Mouse (Mus musculus) stomach, postnatal 0 days (tissue): ENCODE results near the gene Acvr1b. TPM values are rescaled to one million over a fixed set of nuclear protein-coding genes. Genes with fewer than 3 reads are reported as not detected.

Experiments used
- ATAC-seq: fragments of 200-750 bp; cut with Nextera tagmentation; 2 replicates; pipeline ENCODE4 v1.8.0; 2017; ENCODE audit not compliant: low FRiP score, low TSS enrichment
- DNase-seq: peaks from one replicate; pipeline ENCODE4 v3.0.0-alpha.2; 2016; ENCODE audit warnings: low spot score
- H3K27ac ChIP-seq: fragments of 300-500 bp; sonication (generic); replicated peaks from 2 replicates; pipeline ENCODE4 v1.5.1; 2014; ENCODE audit warnings: mild to moderate bottlenecking, control low read depth
- H3K27me3 ChIP-seq: fragments of 300-500 bp; sonication (generic); 2 replicates; pipeline ENCODE4 v1.6.1; 2014; ENCODE audit warnings: low read length; ENCODE audit not compliant: control insufficient read depth, insufficient read depth
- H3K36me3 ChIP-seq: fragments of 300-500 bp; sonication (generic); 2 replicates; pipeline ENCODE4 v1.6.1; 2014; ENCODE audit warnings: low read length, mixed read lengths; ENCODE audit not compliant: control insufficient read depth, insufficient read depth
- H3K4me1 ChIP-seq: fragments of 300-500 bp; sonication (generic); replicated peaks from 2 replicates; pipeline ENCODE4 v1.6.1; 2014; ENCODE audit warnings: antibody characterized with exemption; ENCODE audit not compliant: control insufficient read depth, insufficient read depth
- H3K4me2 ChIP-seq: fragments of 300-500 bp; sonication (generic); replicated peaks from 2 replicates; pipeline ENCODE4 v1.6.1; 2014; ENCODE audit warnings: low read depth, mild to moderate bottlenecking, control low read depth, moderate library complexity
- H3K4me3 ChIP-seq: fragments of 300-500 bp; sonication (generic); 2 replicates; pipeline ENCODE4 v1.5.1; 2014; ENCODE audit warnings: low read depth, low read length, control low read depth
- H3K9ac ChIP-seq: fragments of 300-500 bp; sonication (generic); 2 replicates; pipeline ENCODE4 v1.6.1; 2014; ENCODE audit warnings: mild to moderate bottlenecking, low read length, control low read depth, mixed read lengths
- H3K9me3 ChIP-seq: fragments of 300-500 bp; sonication (generic); 2 replicates; pipeline ENCODE4 v1.6.1; 2016; ENCODE audit warnings: low read length; ENCODE audit not compliant: control insufficient read depth
- CTCF ChIP-seq: IDR thresholded peaks from 2 replicates; pipeline ENCODE4 v1.5.1; 2016; ENCODE audit warnings: antibody characterized with exemption, low read depth, mild to moderate bottlenecking, moderate library complexity
- EP300 ChIP-seq: optimal IDR thresholded peaks from 2 replicates; pipeline ENCODE3; 2016; ENCODE audit warnings: antibody characterized with exemption
- WGBS: fragments of 180-500 bp; shearing (Covaris S2); extraction: QIAGEN DNeasy Blood & Tissue Kit; methylation state at CpG from one replicate; pipeline ENCODE4 v1.1.7; 2014; 5-methylcytosine and 5-hydroxymethylcytosine counted together
- polyA plus RNA-seq: library from polyadenylated mRNA; unstranded; fragments of >200 nt; fragmentation: Nextera tagmentation; extraction: Ambion mirVana; gene quantifications from 2 replicates; pipeline ENCODE4 v1.2.1, GENCODE M21; 2015

The Acvr1b gene
- polyA plus RNA-seq, 1 experiment from 2014 or later, result 6.9 TPM

DNA sequence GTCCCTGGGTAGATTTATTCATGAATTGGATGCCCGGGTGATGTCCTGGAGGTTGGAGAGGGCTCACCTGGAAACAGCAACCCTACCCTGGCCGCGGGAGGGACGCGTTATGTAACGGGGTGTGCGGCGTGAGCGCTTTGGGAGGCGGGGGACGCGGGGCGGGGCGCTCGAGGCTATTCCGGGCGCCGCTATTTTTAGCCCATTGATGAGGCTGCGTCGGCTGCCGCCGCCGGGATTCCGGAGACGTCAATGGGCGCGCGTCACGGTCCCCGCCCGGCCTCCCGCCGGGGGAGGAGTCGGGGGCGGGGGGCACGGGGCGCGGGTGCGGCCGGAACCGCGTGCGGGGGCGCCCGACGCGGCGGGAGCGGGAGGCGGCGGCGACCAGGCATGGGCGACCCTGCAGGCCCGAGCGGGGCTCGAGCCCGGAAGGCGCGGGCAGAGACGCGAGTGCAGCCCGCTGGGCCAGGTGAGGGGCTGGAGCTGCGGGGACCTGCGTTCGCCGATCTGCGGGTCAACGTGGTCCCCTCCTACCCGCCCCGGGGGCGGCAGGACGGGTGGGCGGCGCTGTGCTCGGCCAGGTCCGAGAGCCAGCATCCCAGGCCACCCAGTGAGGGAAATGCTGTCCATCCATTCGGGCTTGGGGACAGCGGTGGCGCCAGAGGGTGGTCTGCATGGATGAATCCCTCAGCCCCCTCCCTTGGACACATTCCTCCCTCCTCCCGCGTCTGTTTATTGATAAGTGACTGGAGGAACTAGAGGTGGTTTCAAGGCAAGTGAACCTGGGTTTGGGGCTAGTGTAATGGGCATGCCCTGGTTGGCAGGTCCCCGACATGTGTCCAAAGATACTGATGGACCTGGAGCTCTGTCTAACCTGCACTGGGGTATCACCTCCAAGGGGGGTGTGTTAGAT, 80.3 kb downstream of the Acvr1b start, which contains the start of gene Nr4a1:
TSS of gene Nr4a1 (plus strand) at position 384 of the 910 bp plus-strand sequence.
- DNase-seq (peak; percentile 76), ATAC-seq (peak; percentile 68)
- Histone ChIP-seq H3K4me2 (peak within 1 kb of the TSS; percentile 82), H3K4me1 (no peaks in the 10 kb centered on the region), H3K9me3 (no peaks in the 10 kb centered on the region), H3K27me3 (no peaks in the 10 kb centered on the region), H3K9ac (peak within 1 kb of the TSS; percentile 69), H3K27ac (0 out of 2 replicates have a peak within 1 kb of the TSS, but pooled peaks have one; percentile 49), H3K4me3 (peak within 1 kb of the TSS; percentile 55), H3K36me3 (no peaks in the 10 kb centered on the region)
- 2% methylated on average over 63 of the region's 82 CpGs for whole genome bisulfite sequencing
- TF ChIP-seq EP300 (no peak), CTCF (peak; percentile 4; the same call in 1 of the 2 replicates)

DNA sequence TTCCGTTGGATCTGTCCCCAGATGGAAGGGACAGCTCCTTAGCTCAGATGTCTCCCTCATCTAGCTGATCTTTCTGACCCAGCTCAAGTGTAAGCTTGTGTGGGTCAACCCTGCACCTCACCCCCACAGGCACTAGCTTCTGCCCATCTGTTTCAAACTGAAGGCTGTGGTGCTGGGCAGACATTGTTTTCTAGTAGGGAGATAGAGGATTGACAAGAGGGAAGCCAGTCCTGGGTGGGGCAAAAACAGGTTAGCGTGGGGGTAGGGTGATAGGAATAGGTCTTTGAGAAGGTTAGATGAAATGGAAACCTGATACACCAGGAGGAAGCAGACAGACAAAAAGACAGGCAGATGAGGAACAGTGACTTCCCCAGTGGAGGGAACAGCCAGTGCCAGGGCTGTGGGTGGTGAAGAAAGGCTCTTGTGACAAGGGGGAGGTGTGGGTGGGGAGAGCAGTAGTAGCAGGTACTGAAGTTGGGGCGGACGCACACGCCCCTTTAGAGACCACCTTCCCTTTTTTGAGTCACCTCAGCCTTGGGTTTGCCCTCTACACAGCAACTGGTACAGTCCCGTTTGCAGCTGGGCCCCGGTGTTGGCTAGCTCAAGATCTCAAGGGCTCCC, 82.1 kb downstream of the Acvr1b start:
- H3K36me3 ChIP-seq, result no peaks in the 10 kb centered on the region
- H3K4me2 ChIP-seq, result no peak overlapping the region
- H3K9me3 ChIP-seq, result no peaks in the 10 kb centered on the region
- no peak overlapping the region for H3K27ac ChIP-seq
- no peaks in the 10 kb centered on the region for H3K27me3 ChIP-seq
- no peak for ATAC-seq
- H3K9ac ChIP-seq, result no peak overlapping the region
- no peak for DNase-seq
- TF ChIP-seq CTCF (no peak), EP300 (no peak)
- no peak overlapping the region for H3K4me3 ChIP-seq
- 81% methylated on average over 7 of the region's 7 CpGs for WGBS
- peaks cover 4% of the 10 kb centered on the region; the same call in 1 of the 2 replicates for H3K4me1 ChIP-seq

DNA sequence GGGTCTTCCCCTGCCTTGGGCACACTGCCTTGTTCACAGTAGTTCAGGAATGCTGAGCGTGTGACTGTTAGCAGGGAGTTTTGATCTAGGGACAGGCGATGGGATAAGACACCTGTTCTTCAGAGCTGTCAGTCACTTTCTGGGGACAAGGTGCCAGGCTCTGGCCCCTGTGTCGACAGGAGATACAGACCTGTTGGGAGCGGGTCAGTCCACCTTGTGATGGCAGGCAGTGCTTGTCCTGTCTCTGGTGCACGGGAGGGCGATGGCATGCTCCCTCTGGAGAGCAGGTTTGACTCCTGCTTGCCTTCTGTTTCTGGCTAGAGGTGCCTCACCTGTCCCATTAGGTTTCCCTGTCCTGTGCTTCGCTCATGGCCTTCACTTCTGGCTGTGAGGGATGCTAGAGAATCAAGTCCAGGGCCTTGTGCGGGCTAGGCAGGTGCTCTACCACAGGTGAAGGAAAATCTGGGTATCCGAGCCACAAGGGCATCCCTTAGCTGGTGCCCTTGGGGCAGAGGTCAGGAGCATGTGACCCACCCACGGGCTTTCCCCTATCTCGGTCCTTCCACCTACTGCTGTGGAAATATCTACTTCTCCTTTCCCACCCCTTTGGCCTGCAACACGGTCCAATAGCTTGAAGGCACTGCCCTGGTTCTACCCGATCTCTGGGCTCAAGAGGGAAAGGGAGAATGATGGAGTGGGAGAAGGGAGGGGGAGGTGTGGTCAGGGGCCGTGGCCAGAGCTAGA, 82.8 kb downstream of the Acvr1b start:
- no peak for TF ChIP-seq EP300
- no peak for TF ChIP-seq CTCF
- Histone ChIP-seq H3K9me3 (no peaks in the 10 kb centered on the region), H3K27ac (no peak overlapping the region), H3K4me2 (no peak overlapping the region), H3K27me3 (no peaks in the 10 kb centered on the region), H3K4me3 (no peak overlapping the region), H3K36me3 (no peaks in the 10 kb centered on the region), H3K4me1 (peaks cover 7% of the 10 kb centered on the region; the same call in 1 of the 2 replicates), H3K9ac (no peak overlapping the region)
- no peak for ATAC-seq
- 74% methylated on average over 14 of the region's 14 CpGs for WGBS
- no peak for DNase-seq

DNA sequence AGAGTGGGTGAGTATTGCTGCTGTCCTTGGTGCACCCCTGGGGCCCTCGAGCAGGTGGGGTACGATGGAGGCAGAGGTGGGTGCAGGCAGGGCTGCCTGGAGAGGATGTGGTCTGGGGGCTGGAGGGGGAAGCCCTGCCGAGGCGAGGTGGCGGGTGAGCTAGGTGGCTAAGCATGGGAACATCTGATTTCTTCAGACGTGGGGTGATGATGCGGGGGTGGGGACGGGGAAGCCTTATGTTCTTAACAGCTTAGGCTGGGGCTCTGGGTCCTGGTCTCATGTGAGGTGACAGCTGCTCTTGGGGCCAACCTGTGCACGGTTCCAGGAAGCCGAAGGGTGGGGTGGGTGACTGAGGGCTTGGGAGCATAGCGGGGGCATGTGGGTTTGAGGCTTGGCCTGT, 84.6 kb downstream of the Acvr1b start:
- no peaks in the 10 kb centered on the region for H3K9me3 ChIP-seq
- no peak overlapping the region for H3K4me3 ChIP-seq
- H3K27ac ChIP-seq, result no peak overlapping the region
- no peak overlapping the region for H3K4me2 ChIP-seq
- ATAC-seq, result no peak
- H3K27me3 ChIP-seq, result no peaks in the 10 kb centered on the region
- DNase-seq, result no peak
- H3K9ac ChIP-seq, result no peak overlapping the region
- H3K36me3 ChIP-seq, result no peaks in the 10 kb centered on the region
- peaks cover 9% of the 10 kb centered on the region; the same call in 1 of the 2 replicates for H3K4me1 ChIP-seq
- WGBS, result 85% methylated on average over 11 of the region's 11 CpGs
- TF ChIP-seq CTCF (no peak), EP300 (no peak)

DNA sequence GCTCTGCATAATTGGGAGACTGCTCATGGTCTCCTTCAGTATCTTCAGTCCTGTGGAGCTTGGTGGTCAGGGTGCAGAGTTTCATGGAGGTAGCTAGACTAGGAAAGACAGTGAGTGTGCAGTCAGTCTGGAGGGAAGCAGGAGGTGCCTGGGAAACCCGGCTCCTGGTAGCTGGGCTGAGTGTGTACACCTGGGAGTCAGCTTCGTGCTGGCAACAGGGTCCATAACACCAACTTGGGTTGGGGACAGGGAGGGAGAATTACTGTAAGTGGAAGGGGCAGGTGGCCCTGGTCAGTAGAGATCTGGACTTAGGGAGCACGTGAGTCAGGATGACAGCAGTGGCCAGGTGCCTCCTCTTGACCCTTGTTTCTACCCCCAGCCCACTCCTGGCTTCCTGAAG, 86.1 kb downstream of the Acvr1b start:
- peak overlapping the region; percentile 49; the same call in 1 of the 2 replicates for H3K27ac ChIP-seq
- ATAC-seq (no peak), DNase-seq (no peak)

More for the DNA sequence above, 86.1 kb downstream of the Acvr1b start:
- H3K9ac ChIP-seq, result no peak overlapping the region
- H3K4me2 ChIP-seq, result no peak overlapping the region
- no peaks in the 10 kb centered on the region for H3K9me3 ChIP-seq
- no peak for TF ChIP-seq EP300
- TF ChIP-seq CTCF, result no peak
- H3K4me1 ChIP-seq, result peaks cover 9% of the 10 kb centered on the region; the same call in 1 of the 2 replicates
- H3K4me3 ChIP-seq, result no peak overlapping the region
- WGBS, result 66% methylated on average over 3 of the region's 3 CpGs
- no peaks in the 10 kb centered on the region for H3K27me3 ChIP-seq
- H3K36me3 ChIP-seq, result no peaks in the 10 kb centered on the region
